Mouse (Mus musculus) heart, embryonic 12.5 days (tissue): ENCODE measurements around the gene Serinc4. TPM values are rescaled to one million over a fixed set of nuclear protein-coding genes. Genes with fewer than 3 reads are reported as not detected.
A peak's percentile ranks its signal among the peaks of the same experiment; 100 is the strongest.
"Not testable (repeated sequence)": the region's sequence is repeated elsewhere in the genome, so short reads cannot be mapped to it uniquely, and the experiment has no call there.

Experiments used
- ATAC-seq: fragments of 200-750 bp; cut with Nextera tagmentation; 2 replicates; pipeline ENCODE4 v1.8.0; 2017; ENCODE audit warnings: moderate TSS enrichment, moderate library complexity; ENCODE audit not compliant: insufficient number of reproducible peaks, low FRiP score
- H3K27ac ChIP-seq: fragments of 300-500 bp; sonication (generic); 2 replicates; pipeline ENCODE4 v1.5.1; 2016; ENCODE audit warnings: mild to moderate bottlenecking, moderate library complexity; ENCODE audit not compliant: poor library complexity, severe bottlenecking
- H3K27me3 ChIP-seq: fragments of 300-500 bp; sonication (generic); replicated peaks from 2 replicates; pipeline ENCODE4 v1.6.1; 2016; ENCODE audit warnings: mild to moderate bottlenecking, moderate library complexity
- H3K36me3 ChIP-seq: fragments of 300-500 bp; sonication (generic); 2 replicates; pipeline ENCODE4 v1.6.1; 2016; ENCODE audit warnings: mild to moderate bottlenecking, moderate library complexity
- H3K4me1 ChIP-seq: fragments of 300-500 bp; sonication (generic); replicated peaks from 2 replicates; pipeline ENCODE4 v1.6.1; 2016; ENCODE audit warnings: mild to moderate bottlenecking
- H3K4me2 ChIP-seq: fragments of 300-500 bp; sonication (generic); 2 replicates; pipeline ENCODE4 v1.6.1; 2016; ENCODE audit warnings: mild to moderate bottlenecking, moderate library complexity
- H3K4me3 ChIP-seq: fragments of 300-500 bp; sonication (generic); 2 replicates; pipeline ENCODE4 v1.5.1; 2016; ENCODE audit warnings: mild to moderate bottlenecking
- H3K9ac ChIP-seq: fragments of 300-500 bp; sonication (generic); 2 replicates; pipeline ENCODE4 v1.6.1; 2016; ENCODE audit warnings: mild to moderate bottlenecking, moderate library complexity
- H3K9me3 ChIP-seq: fragments of 300-500 bp; sonication (generic); replicated peaks from 2 replicates; pipeline ENCODE4 v1.6.1; 2016; ENCODE audit warnings: mild to moderate bottlenecking, moderate library complexity
- WGBS: fragments of 180-500 bp; shearing (Covaris S2); methylation state at CpG from one replicate; pipeline ENCODE4 v1.1.7; 2016; 5-methylcytosine and 5-hydroxymethylcytosine counted together
- polyA plus RNA-seq: library from polyadenylated mRNA; unstranded; fragments of >200 nt; fragmentation: Nextera tagmentation; extraction: Ambion mirVana; gene quantifications from 2 replicates; pipeline ENCODE4 v1.2.1, GENCODE M21; 2016

Serinc4 gene
- polyA plus RNA-seq = 0.12 and 0.13 TPM in 2 replicates

GRCm38 (mm10) chr2:121456692-121457642 is at the start of gene Serinc4:
Gene Serinc4 (minus strand): TSS chr2:121456781.
- Histone ChIP-seq H3K36me3 (peaks cover 42% of the 10 kb centered on the region), H3K4me3 (peak within 1 kb of the TSS; percentile 70), H3K27me3 (no peaks in the 10 kb centered on the region), H3K9ac (peak within 1 kb of the TSS; percentile 83), H3K4me2 (peak within 1 kb of the TSS; percentile 74), H3K9me3 (no peaks in the 10 kb centered on the region), H3K27ac (peak within 1 kb of the TSS; percentile 81), H3K4me1 (peaks cover 25% of the 10 kb centered on the region)
- peak; percentile 89 for ATAC-seq
- WGBS = 2% methylated on average over 41 of the region's 41 CpGs

GRCm38 (mm10) chr2:121501550-121501949 is 45.0 kb upstream of the Serinc4 start:
- 100% methylated on average over 2 of the region's 6 CpGs for WGBS
- not testable (repeated sequence) for H3K36me3 ChIP-seq, H3K9ac ChIP-seq, H3K4me2 ChIP-seq, ATAC-seq, H3K27me3 ChIP-seq, H3K27ac ChIP-seq, H3K9me3 ChIP-seq, H3K4me1 ChIP-seq, H3K4me3 ChIP-seq

- H3K36me3 ChIP-seq, H3K4me3 ChIP-seq, H3K27me3 ChIP-seq, H3K9ac ChIP-seq, ATAC-seq, H3K9me3 ChIP-seq, H3K4me1 ChIP-seq, H3K4me2 ChIP-seq, H3K27ac ChIP-seq: not testable (repeated sequence)
- 61% methylated on average over 2 of the region's 2 CpGs for WGBS
These were observed 27.8 kb upstream of the Serinc4 start for GRCm38 (mm10) chr2:121484403-121484802.

- Histone ChIP-seq H3K4me1 (no peaks in the 10 kb centered on the region), H3K4me2 (no peak overlapping the region), H3K9ac (no peak overlapping the region), H3K9me3 (no peaks in the 10 kb centered on the region), H3K27me3 (no peaks in the 10 kb centered on the region; the same call in 1 of the 2 replicates), H3K27ac (no peak overlapping the region), H3K36me3 (no peaks in the 10 kb centered on the region), H3K4me3 (no peak overlapping the region)
- 74% methylated on average over 8 of the region's 8 CpGs for WGBS
- no peak for ATAC-seq
These were observed 27.0 kb upstream of the Serinc4 start for GRCm38 (mm10) chr2:121483576-121483975.

GRCm38 (mm10) chr2:121480916-121481315 is 24.3 kb upstream of the Serinc4 start:
- WGBS = 81% methylated on average over 13 of the region's 13 CpGs
- not testable (repeated sequence) for H3K4me1 ChIP-seq, H3K4me3 ChIP-seq, H3K9me3 ChIP-seq, H3K36me3 ChIP-seq, ATAC-seq, H3K9ac ChIP-seq, H3K4me2 ChIP-seq, H3K27ac ChIP-seq, H3K27me3 ChIP-seq

- no peak overlapping the region for H3K27ac ChIP-seq
- WGBS = 60% methylated on average over 3 of the region's 3 CpGs
- no peaks in the 10 kb centered on the region; the same call in 1 of the 2 replicates for H3K27me3 ChIP-seq
- no peaks in the 10 kb centered on the region for H3K9me3 ChIP-seq
- H3K4me3 ChIP-seq = no peak overlapping the region
- H3K9ac ChIP-seq = no peak overlapping the region
- no peak for ATAC-seq
- no peak overlapping the region for H3K4me2 ChIP-seq
- H3K4me1 ChIP-seq = no peaks in the 10 kb centered on the region
- peaks cover 3% of the 10 kb centered on the region; the same call in 1 of the 2 replicates for H3K36me3 ChIP-seq
These were observed 23.9 kb upstream of the Serinc4 start for GRCm38 (mm10) chr2:121480498-121480897.

- no peak for ATAC-seq
- WGBS = 76% methylated on average over 3 of the region's 3 CpGs
- peaks cover 3% of the 10 kb centered on the region; the same call in 1 of the 2 replicates for H3K4me1 ChIP-seq
- peaks cover 3% of the 10 kb centered on the region; the same call in 1 of the 2 replicates for H3K36me3 ChIP-seq
- no peak overlapping the region for H3K27ac ChIP-seq
- H3K27me3 ChIP-seq = no peaks in the 10 kb centered on the region
- no peak overlapping the region for H3K9ac ChIP-seq
- no peak overlapping the region for H3K4me2 ChIP-seq
- no peaks in the 10 kb centered on the region for H3K9me3 ChIP-seq
- no peak overlapping the region for H3K4me3 ChIP-seq
These were observed 21.1 kb upstream of the Serinc4 start for GRCm38 (mm10) chr2:121477491-121478266.

GRCm38 (mm10) chr2:121475306-121475705 is 18.7 kb upstream of the Serinc4 start:
- not testable (repeated sequence) for H3K27ac ChIP-seq, H3K9me3 ChIP-seq, H3K9ac ChIP-seq, H3K4me1 ChIP-seq, ATAC-seq, H3K36me3 ChIP-seq, H3K4me2 ChIP-seq, H3K4me3 ChIP-seq, H3K27me3 ChIP-seq
- 90% methylated on average over 2 of the region's 2 CpGs for WGBS

- ATAC-seq = peak; percentile 16
- 30% methylated on average over 8 of the region's 8 CpGs for WGBS
- H3K9ac ChIP-seq = peak overlapping the region; percentile 83; the same call in 1 of the 2 replicates
These were observed 17.6 kb upstream of the Serinc4 start for GRCm38 (mm10) chr2:121474180-121474535.

GRCm38 (mm10) chr2:121473301-121474179 is 17.0 kb upstream of the Serinc4 start, which contains the start of gene Mfap1b:
Gene Mfap1b (minus strand): TSS chr2:121474067.
- WGBS = 4% methylated on average over 41 of the region's 41 CpGs
- not testable (repeated sequence) for H3K27me3 ChIP-seq, H3K4me1 ChIP-seq, H3K9me3 ChIP-seq, H3K36me3 ChIP-seq
- Histone ChIP-seq H3K4me3 (peak within 1 kb of the TSS; percentile 80), H3K27ac (peak within 1 kb of the TSS; percentile 58), H3K9ac (peak within 1 kb of the TSS; percentile 83), H3K4me2 (peak within 1 kb of the TSS; percentile 97)
- ATAC-seq = peak; percentile 92

More at GRCm38 (mm10) chr2:121474180-121474535, 17.6 kb upstream of the Serinc4 start:
- no peaks in the 10 kb centered on the region for H3K27me3 ChIP-seq
- peak overlapping the region; percentile 58; the same call in 1 of the 2 replicates for H3K27ac ChIP-seq
- no peaks in the 10 kb centered on the region for H3K9me3 ChIP-seq
- peak overlapping the region; percentile 97 for H3K4me2 ChIP-seq
- H3K4me1 ChIP-seq = peaks cover 3% of the 10 kb centered on the region; the same call in 1 of the 2 replicates
- peak overlapping the region; percentile 80 for H3K4me3 ChIP-seq
- peaks cover 8% of the 10 kb centered on the region; the same call in 1 of the 2 replicates for H3K36me3 ChIP-seq
